ENCODE assay signal across 7 mouse cellular contexts in the genomic region with DNA sequence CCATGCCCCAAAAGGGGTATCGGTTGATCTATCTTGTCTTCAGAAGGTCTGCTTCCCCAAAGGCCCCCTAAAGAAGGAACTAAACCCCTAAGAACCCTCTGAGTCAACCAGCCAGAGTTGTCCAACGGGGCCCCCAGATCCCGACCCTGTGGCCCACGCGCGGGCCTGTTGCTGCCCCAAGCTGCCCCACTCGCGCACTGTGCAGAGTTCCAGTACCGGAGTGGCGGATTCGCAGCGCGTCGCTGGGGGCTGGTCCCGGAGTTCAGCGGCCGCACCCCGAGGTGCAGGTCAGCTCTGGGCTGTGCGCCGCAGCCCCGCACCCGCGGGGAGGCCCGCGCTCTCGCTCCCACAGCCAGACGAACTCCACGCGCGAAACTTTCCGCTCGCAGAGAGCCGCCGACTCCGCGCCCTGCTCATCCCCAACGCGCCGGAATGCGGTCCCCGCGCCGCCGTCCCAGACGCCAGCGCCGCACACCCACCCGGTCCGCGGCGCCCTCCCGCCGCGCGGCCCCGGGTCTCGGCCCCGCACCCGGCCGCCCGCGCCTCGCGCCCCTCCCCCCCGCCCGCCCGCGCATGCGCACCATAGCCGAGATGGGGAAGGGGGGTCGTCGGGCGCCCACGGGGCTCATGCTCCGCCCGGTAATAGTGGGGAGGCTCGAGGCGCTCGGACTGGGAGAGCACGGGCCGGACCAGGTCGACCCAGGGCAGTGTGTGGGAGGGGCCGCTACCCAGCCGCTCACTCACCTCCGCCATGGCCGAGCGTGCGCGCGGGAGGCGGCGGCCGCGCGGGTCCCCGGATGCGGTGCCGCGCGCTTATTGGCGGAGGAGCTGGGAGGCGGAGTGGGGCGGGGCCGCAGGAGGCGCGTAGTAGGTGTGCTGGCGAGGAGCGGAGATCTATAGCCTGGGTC. TPM values are rescaled to one million over a fixed set of nuclear protein-coding genes. Genes with fewer than 3 reads are reported as not detected.
DNase-seq lines count a peak whose midpoint lies in the region; ATAC-seq lines count a peak whose summit lies in the region.

Gene Mier2 (minus strand): TSS at position 870 of the 908 bp plus-strand sequence.

- peak within 1 kb of the TSS; percentile 56; the same call in 1 of the 2 replicates for H3K27ac ChIP-seq in limb, embryonic 11.5 days (replicated peaks; ENCODE audit: low read depth, low read length)
- H3K27ac ChIP-seq in midbrain, embryonic 13.5 days: peak within 1 kb of the TSS; percentile 77

- H3K4me3 ChIP-seq in limb, embryonic 11.5 days (ENCODE audit: low read depth, low read length): peak within 1 kb of the TSS; percentile 87
- H3K4me3 ChIP-seq in midbrain, embryonic 13.5 days (replicated peaks): peak within 1 kb of the TSS; percentile 91

- peak; percentile 76 for ATAC-seq in granulocyte monocyte progenitor cell, adult 5-6 weeks (replicated peaks; ENCODE audit: poor library complexity, severe bottlenecking)
- peak; percentile 88 for ATAC-seq in limb, embryonic 11.5 days (ENCODE audit: insufficient number of reproducible peaks, low FRiP score, low TSS enrichment, low read depth)
- peak; percentile 91 for ATAC-seq in midbrain, embryonic 13.5 days

- peaks cover 5% of the 10 kb centered on the region for H3K36me3 ChIP-seq in limb, embryonic 11.5 days (ENCODE audit: control insufficient read depth, insufficient read depth, low read length)
- peaks cover 12% of the 10 kb centered on the region for H3K36me3 ChIP-seq in midbrain, embryonic 13.5 days

- peak; percentile 88 for DNase-seq in adrenal gland, postnatal 10 days
- peak; percentile 38 for DNase-seq in embryo, embryonic 11.5 days (ENCODE audit: low read depth, low spot score)
- peak; percentile 77 for DNase-seq in kidney, adult 11 months
- peak; percentile 82 for DNase-seq in limb, embryonic 11.5 days (ENCODE audit: low spot score)
- peak; percentile 55 for DNase-seq in spleen, adult 12 weeks (ENCODE audit: low spot score)

- peaks cover 11% of the 10 kb centered on the region for H3K4me1 ChIP-seq in limb, embryonic 11.5 days (ENCODE audit: control insufficient read depth, insufficient read depth, low read length)
- peaks cover 31% of the 10 kb centered on the region for H3K4me1 ChIP-seq in midbrain, embryonic 13.5 days (replicated peaks)

- under 1% methylated on average over 89 of the region's 108 CpGs for WGBS in limb, embryonic 11.5 days
- WGBS in midbrain, embryonic 13.5 days: under 1% methylated on average over 93 of the region's 108 CpGs

- peak within 1 kb of the TSS; percentile 85 for H3K4me2 ChIP-seq in limb, embryonic 11.5 days (ENCODE audit: low read depth, severe bottlenecking)
- H3K4me2 ChIP-seq in midbrain, embryonic 13.5 days (replicated peaks): peak within 1 kb of the TSS; percentile 93

- peak within 1 kb of the TSS; percentile 95 for H3K9ac ChIP-seq in limb, embryonic 11.5 days (ENCODE audit: low read length)
- H3K9ac ChIP-seq in midbrain, embryonic 13.5 days (replicated peaks): peak within 1 kb of the TSS; percentile 95

- H3K9me3 ChIP-seq in limb, embryonic 11.5 days (ENCODE audit: control insufficient read depth, low read length): peaks cover 2% of the 10 kb centered on the region; the same call in 1 of the 2 replicates
- no peaks in the 10 kb centered on the region for H3K9me3 ChIP-seq in midbrain, embryonic 13.5 days

- no peaks in the 10 kb centered on the region for H3K27me3 ChIP-seq in limb, embryonic 11.5 days (ENCODE audit: control insufficient read depth, insufficient read depth, low read length)
- no peaks in the 10 kb centered on the region for H3K27me3 ChIP-seq in midbrain, embryonic 13.5 days

RNA-seq across cellular contexts. Expression of gene Mier2, which starts in this region (rescaled TPM):
- total RNA-seq in adrenal gland, postnatal 10 days (2021): 10 to 100 TPM; 27.3 to 31.8 TPM
- 24.4 and 24.8 TPM in 2 replicates for total RNA-seq in granulocyte monocyte progenitor cell, adult 5-6 weeks (2014; fragmentation: Nextera tagmentation)
- total RNA-seq in granulocyte monocyte progenitor cell, adult 5-6 weeks (2017): 10.8 and 16.8 TPM in 2 replicates
- 54.2 and 56.2 TPM in 2 replicates for polyA plus RNA-seq in limb, embryonic 11.5 days (2014; fragmentation: Nextera tagmentation; extraction: Ambion mirVana)
- polyA plus RNA-seq in midbrain, embryonic 13.5 days (2015; fragmentation: Nextera tagmentation; extraction: Ambion mirVana): 50.4 and 61.4 TPM in 2 replicates

Comparison
In these comparisons a context has a peak if more than half of its experiments do, and no peak if none do; other contexts are left out.
1. Peak in every context shown above with its lines: DNase-seq, ATAC-seq, H3K4me3 ChIP-seq and H3K27ac ChIP-seq.
2. DNase-seq: peak in every context shown above with its lines; median percentile 88 in adrenal gland, postnatal 10 days; 82 in limb, embryonic 11.5 days; 77 in kidney, adult 11 months; 55 in spleen, adult 12 weeks; 38 in embryo, embryonic 11.5 days.